Mouse (Mus musculus): ENCODE measurements around the gene Nat8f2. TPM values are rescaled to one million over a fixed set of nuclear protein-coding genes. Genes with fewer than 3 reads are reported as not detected.

Gene Nat8f2
- polyA plus RNA-seq, 2 experiments, result not detected

DNA sequence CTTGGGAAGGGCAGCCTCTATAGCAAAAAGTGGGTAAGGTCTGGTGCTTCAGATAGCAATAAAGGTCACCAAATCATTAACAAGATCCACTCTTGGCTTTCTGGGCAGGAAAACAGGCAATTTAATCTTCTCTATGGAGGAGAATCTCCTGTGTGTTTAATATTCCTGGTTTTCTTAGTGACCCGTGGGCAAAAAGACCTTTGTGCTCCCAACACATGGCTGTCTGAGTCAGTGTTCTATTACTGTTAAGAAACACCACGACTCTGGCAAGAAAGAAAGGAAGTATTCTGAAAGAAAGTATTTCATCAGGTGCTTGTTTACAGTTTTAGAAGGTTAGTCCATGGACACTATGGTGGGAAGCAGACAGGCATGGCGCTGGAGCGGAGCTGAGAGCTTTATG, 46.7 kb downstream of the Nat8f2 start:
- H3K4me3 ChIP-seq (replicated peaks; ENCODE audit: low read length), result no peak overlapping the region
- no peak overlapping the region for H3K27ac ChIP-seq (replicated peaks; ENCODE audit: low read depth, low read length)
- ATAC-seq (ENCODE audit: low FRiP score, low read depth) (no peak), DNase-seq (ENCODE audit: low spot score) (no peak)
- no peaks in the 10 kb centered on the region for H3K4me1 ChIP-seq (ENCODE audit: control insufficient read depth, insufficient read depth, low read length)
- H3K9me3 ChIP-seq (ENCODE audit: control insufficient read depth, low read length), result no peaks in the 10 kb centered on the region
- no peaks in the 10 kb centered on the region for H3K27me3 ChIP-seq (ENCODE audit: control insufficient read depth, insufficient read depth, low read length)
- no peak for TF ChIP-seq POLR2A (IDR thresholded peaks at IDR 0.05; ENCODE audit: borderline replicate concordance, extremely low read depth, insufficient read depth, insufficient read length)
- WGBS, result 87% methylated on average over 4 of the region's 4 CpGs
- H3K4me2 ChIP-seq (replicated peaks; ENCODE audit: low read depth, low read length, severe bottlenecking), result no peak overlapping the region
- no peak overlapping the region for H3K9ac ChIP-seq (ENCODE audit: low read depth, low read length, severe bottlenecking)
- H3K36me3 ChIP-seq (ENCODE audit: control insufficient read depth, insufficient read depth, low read length), result no peaks in the 10 kb centered on the region

DNA sequence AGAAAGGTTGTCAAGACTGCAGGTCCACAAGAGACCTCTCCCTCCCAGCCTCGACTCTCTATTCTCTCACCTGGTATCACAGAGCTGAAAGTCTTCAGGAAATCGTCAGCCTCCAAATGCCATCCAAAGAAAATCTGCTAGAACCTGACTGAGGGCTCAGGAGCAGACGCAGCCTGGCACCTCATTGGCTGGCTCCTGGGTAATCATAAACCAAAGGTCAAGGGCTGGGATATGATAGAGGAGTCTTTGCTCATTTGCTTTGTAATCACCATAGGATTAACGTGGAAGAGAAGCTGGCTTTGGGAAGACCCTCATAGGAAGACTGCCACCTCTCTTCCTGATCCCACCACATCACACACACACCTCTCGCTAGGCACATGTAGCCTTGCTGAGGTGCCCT, 48.1 kb downstream of the Nat8f2 start, which contains the start of the genes Nat8f6 and Nat8f5:
Nat8f6 (minus strand) TSS at position 118 of the 400 bp plus-strand sequence.
Nat8f5 (minus strand) TSS at position 136 of the 400 bp plus-strand sequence.
- ATAC-seq (ENCODE audit: low FRiP score, low read depth) (no peak), DNase-seq (ENCODE audit: low spot score) (no peak)
- H3K27ac ChIP-seq (replicated peaks; ENCODE audit: low read depth, low read length), result no peak within 1 kb of the TSS
- no peaks in the 10 kb centered on the region for H3K4me1 ChIP-seq (ENCODE audit: control insufficient read depth, insufficient read depth, low read length)
- H3K27me3 ChIP-seq (ENCODE audit: control insufficient read depth, insufficient read depth, low read length), result no peaks in the 10 kb centered on the region
- no peaks in the 10 kb centered on the region for H3K36me3 ChIP-seq (ENCODE audit: control insufficient read depth, insufficient read depth, low read length)
- no peaks in the 10 kb centered on the region for H3K9me3 ChIP-seq (ENCODE audit: control insufficient read depth, low read length)
- H3K4me2 ChIP-seq (replicated peaks; ENCODE audit: low read depth, low read length, severe bottlenecking), result no peak within 1 kb of the TSS
- no peak within 1 kb of the TSS for H3K9ac ChIP-seq (ENCODE audit: low read depth, low read length, severe bottlenecking)
- WGBS, result 87% methylated on average over 5 of the region's 5 CpGs
- no peak within 1 kb of the TSS for H3K4me3 ChIP-seq (replicated peaks; ENCODE audit: low read length)
- TF ChIP-seq POLR2A (IDR thresholded peaks at IDR 0.05; ENCODE audit: borderline replicate concordance, extremely low read depth, insufficient read depth, insufficient read length), result no peak

DNA sequence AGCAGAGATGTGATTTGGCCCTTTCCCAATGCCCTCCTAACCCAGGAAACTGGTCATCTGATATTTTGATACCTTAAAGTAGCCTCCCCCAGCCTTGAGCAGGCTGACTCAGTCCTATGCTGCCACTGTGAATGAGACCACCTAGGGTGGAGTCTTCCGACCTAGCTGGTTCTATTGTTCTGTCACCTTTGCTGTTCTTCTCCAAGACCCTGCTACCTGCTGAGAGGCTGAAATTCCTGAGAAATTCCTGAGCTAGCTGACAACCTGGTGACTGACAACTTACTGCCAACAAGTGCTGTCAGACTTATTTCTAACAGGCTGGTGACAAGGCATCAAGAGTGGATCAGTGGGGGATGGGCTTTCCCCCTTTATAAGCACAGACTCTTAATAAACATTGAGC, 50.6 kb downstream of the Nat8f2 start:
- H3K4me1 ChIP-seq (ENCODE audit: control insufficient read depth, insufficient read depth, low read length), result no peaks in the 10 kb centered on the region
- WGBS, result 52% methylated on average over 1 of the region's 1 CpGs
- no peak overlapping the region for H3K4me3 ChIP-seq (replicated peaks; ENCODE audit: low read length)
- H3K27ac ChIP-seq (replicated peaks; ENCODE audit: low read depth, low read length), result no peak overlapping the region
- no peaks in the 10 kb centered on the region for H3K27me3 ChIP-seq (ENCODE audit: control insufficient read depth, insufficient read depth, low read length)
- H3K4me2 ChIP-seq (replicated peaks; ENCODE audit: low read depth, low read length, severe bottlenecking), result no peak overlapping the region
- ATAC-seq (ENCODE audit: low FRiP score, low read depth), result no peak
- no peak for DNase-seq (ENCODE audit: low spot score)
- no peaks in the 10 kb centered on the region for H3K9me3 ChIP-seq (ENCODE audit: control insufficient read depth, low read length)
- H3K36me3 ChIP-seq (ENCODE audit: control insufficient read depth, insufficient read depth, low read length), result no peaks in the 10 kb centered on the region
- TF ChIP-seq POLR2A (IDR thresholded peaks at IDR 0.05; ENCODE audit: borderline replicate concordance, extremely low read depth, insufficient read depth, insufficient read length), result no peak
- H3K9ac ChIP-seq (ENCODE audit: low read depth, low read length, severe bottlenecking), result no peak overlapping the region

Other genes starting within 250 kb of the Nat8f2 start
- gene Nat8f7, start 156.0 kb downstream of the Nat8f2 start, polyA plus RNA-seq (2012; rRNA removed), result 0.04 and 0.15 TPM in 2 replicates
- gene Nat8f7, start 156.0 kb downstream of the Nat8f2 start, polyA plus RNA-seq (2014; fragmentation: Nextera tagmentation; extraction: Ambion mirVana), result not detected in 2 replicates
- 0.08 TPM in 1 of 2 replicates, not detected in the other for gene Nat8f3, start 103.4 kb downstream of the Nat8f2 start, polyA plus RNA-seq (2012; rRNA removed)
- gene Nat8f3, start 103.4 kb downstream of the Nat8f2 start, polyA plus RNA-seq (2014; fragmentation: Nextera tagmentation; extraction: Ambion mirVana), result not detected in 2 replicates
- 0.08 and 0.10 TPM in 2 replicates for gene Nat8f6, start 48.2 kb downstream of the Nat8f2 start, polyA plus RNA-seq (2012; rRNA removed)
- not detected in 2 replicates for gene Nat8f6, start 48.2 kb downstream of the Nat8f2 start, polyA plus RNA-seq (2014; fragmentation: Nextera tagmentation; extraction: Ambion mirVana)
- 0.18 TPM in 1 of 2 replicates, not detected in the other for gene Nat8f5, start 48.2 kb downstream of the Nat8f2 start, polyA plus RNA-seq (2012; rRNA removed)
- gene Nat8f5, start 48.2 kb downstream of the Nat8f2 start, polyA plus RNA-seq (2014; fragmentation: Nextera tagmentation; extraction: Ambion mirVana), result not detected in 2 replicates
- 0.10 TPM in 1 of 2 replicates, not detected in the other for gene Nat8, start 37.1 kb downstream of the Nat8f2 start, polyA plus RNA-seq (2012; rRNA removed)
- 0.18 TPM in 1 of 2 replicates, not detected in the other for gene Nat8, start 37.1 kb downstream of the Nat8f2 start, polyA plus RNA-seq (2014; fragmentation: Nextera tagmentation; extraction: Ambion mirVana)
- 1.7 TPM in 2 replicates for gene Nat8f4, start 35.7 kb upstream of the Nat8f2 start, polyA plus RNA-seq (2012; rRNA removed)
- 1.9 and 2.0 TPM in 2 replicates for gene Nat8f4, start 35.7 kb upstream of the Nat8f2 start, polyA plus RNA-seq (2014; fragmentation: Nextera tagmentation; extraction: Ambion mirVana)
- 27.2 and 30.1 TPM in 2 replicates for gene Tprkb, start 42.7 kb upstream of the Nat8f2 start, polyA plus RNA-seq (2012; rRNA removed)
- gene Tprkb, start 42.7 kb upstream of the Nat8f2 start, polyA plus RNA-seq (2014; fragmentation: Nextera tagmentation; extraction: Ambion mirVana), result 25.8 and 31.5 TPM in 2 replicates
- 7.7 and 9.4 TPM in 2 replicates for gene Nat8f1, start 46.5 kb upstream of the Nat8f2 start, polyA plus RNA-seq (2012; rRNA removed)
- 6.9 and 7.0 TPM in 2 replicates for gene Nat8f1, start 46.5 kb upstream of the Nat8f2 start, polyA plus RNA-seq (2014; fragmentation: Nextera tagmentation; extraction: Ambion mirVana)
- 115 and 130 TPM in 2 replicates for gene Dusp11, start 92.5 kb upstream of the Nat8f2 start, polyA plus RNA-seq (2012; rRNA removed)
- gene Dusp11, start 92.5 kb upstream of the Nat8f2 start, polyA plus RNA-seq (2014; fragmentation: Nextera tagmentation; extraction: Ambion mirVana), result 46.3 and 56.4 TPM in 2 replicates
- not detected in 2 replicates for gene Figla, start 147.0 kb upstream of the Nat8f2 start, polyA plus RNA-seq (2012; rRNA removed)
- not detected in 2 replicates for gene Figla, start 147.0 kb upstream of the Nat8f2 start, polyA plus RNA-seq (2014; fragmentation: Nextera tagmentation; extraction: Ambion mirVana)
- gene Add2, start 159.5 kb upstream of the Nat8f2 start, polyA plus RNA-seq (2012; rRNA removed), result 2.3 and 2.6 TPM in 2 replicates
- 1.4 and 2.6 TPM in 2 replicates for gene Add2, start 159.5 kb upstream of the Nat8f2 start, polyA plus RNA-seq (2014; fragmentation: Nextera tagmentation; extraction: Ambion mirVana)

Data from limb, embryonic 14.5 days (tissue).